Mouse (Mus musculus): ENCODE measurements around the gene Adra1b.

- TF ChIP-seq TAL1 (IDR thresholded peaks at IDR 0.05; ENCODE audit: low read length) (no peak), GATA1 (IDR thresholded peaks at IDR 0.05; ENCODE audit: low read length) (no peak)
Observed at GRCm38 (mm10) chr11:43895323-43895722, 5.7 kb downstream of the Adra1b start.
